Mouse (Mus musculus): ENCODE data around the gene Ten1.

Gene Ten1

DNA sequence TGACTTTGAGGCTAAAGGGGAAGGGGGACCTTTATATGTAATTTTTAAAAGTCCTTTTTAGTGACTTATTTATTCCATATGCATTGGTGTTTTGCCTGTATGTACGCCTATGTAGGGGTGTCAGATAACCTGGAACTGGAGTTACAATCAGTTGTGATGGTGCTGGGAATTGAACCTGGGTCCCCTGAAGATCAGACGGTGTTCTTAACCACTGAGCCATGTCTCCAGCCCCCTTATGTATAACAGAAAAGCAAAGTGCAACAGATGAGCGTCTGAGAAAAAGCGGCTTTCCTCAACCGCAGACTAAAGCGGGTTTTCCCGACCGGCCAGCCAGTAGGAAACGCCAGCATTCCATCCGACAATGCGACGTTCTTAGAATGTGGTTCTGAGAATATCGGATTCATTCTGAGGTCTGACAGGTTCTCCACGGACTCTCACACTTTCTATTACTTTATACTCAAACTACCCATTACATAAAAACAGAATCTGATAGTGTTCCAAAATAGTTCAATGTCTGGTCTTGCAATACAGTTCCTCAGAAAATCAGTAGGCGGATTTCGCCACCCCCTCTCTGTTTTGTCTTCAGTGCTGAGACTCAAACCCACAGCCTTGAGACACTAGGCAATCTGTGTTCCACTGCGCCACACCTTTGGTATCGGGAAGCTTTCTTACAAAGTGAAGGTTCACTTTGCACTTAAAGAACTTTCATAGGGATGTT, 1.6 kb upstream of the Ten1 start:
- DNase-seq (ENCODE audit: low read depth, low spot score): no peak

DNA sequence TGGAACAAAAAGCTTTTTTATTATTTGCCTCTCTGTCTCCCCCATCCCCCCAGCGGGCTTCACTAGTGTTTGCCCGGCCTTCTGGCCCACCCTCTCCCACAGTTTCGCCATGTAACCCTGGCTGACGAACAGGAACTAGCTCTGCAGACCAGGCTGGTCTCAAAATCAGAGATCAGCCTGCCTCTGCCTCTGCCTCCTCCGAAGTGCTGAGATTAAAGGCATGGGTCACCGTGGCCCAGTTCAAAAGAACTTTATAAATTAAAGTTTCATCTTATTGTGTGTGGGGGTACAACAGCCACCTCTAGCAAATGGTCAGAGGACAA, 1.1 kb upstream of the Ten1 start:
- no peak for DNase-seq (ENCODE audit: low read depth, low spot score)

GRCm38 (mm10) chr11:116198132-116198531, 523 bp upstream of the Ten1 start:
- no peak for DNase-seq (ENCODE audit: low read depth, low spot score)

- DNase-seq (ENCODE audit: low read depth, low spot score): no peak
These were observed 2.5 kb downstream of the Ten1 start for GRCm38 (mm10) chr11:116201151-116201550.

GRCm38 (mm10) chr11:116203150-116203549, 4.5 kb downstream of the Ten1 start:
- DNase-seq (ENCODE audit: low read depth, low spot score): no peak

DNA sequence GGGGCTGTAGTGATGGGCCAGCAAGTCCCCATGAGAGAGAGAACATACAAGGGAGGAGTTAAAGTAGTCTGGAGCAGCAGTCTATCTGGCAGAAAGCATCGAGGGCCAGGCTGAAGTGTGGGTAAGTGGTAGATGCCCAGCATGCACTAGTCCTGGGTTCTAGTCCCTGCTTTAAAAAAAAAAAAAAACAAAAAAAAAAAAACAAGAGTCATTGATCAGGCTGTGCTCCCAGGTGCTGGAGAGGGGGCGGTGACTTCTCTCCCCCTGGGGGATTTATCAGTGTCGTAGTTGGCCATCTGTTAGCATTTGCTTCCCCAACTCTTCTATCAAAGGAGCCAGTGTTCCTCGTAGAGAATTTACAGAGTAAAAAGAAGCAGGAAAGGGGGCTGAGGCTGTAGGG, 8.0 kb downstream of the Ten1 start:
- no peak for DNase-seq (ENCODE audit: low read depth, low spot score)

GRCm38 (mm10) chr11:116208660-116209059, 10.0 kb downstream of the Ten1 start:
- DNase-seq (ENCODE audit: low read depth, low spot score): no peak

GRCm38 (mm10) chr11:116209257-116209656, 10.6 kb downstream of the Ten1 start:
- DNase-seq (ENCODE audit: low read depth, low spot score): no peak

GRCm38 (mm10) chr11:116210696-116211095, 12.0 kb downstream of the Ten1 start:
- DNase-seq (ENCODE audit: low read depth, low spot score): no peak

DNA sequence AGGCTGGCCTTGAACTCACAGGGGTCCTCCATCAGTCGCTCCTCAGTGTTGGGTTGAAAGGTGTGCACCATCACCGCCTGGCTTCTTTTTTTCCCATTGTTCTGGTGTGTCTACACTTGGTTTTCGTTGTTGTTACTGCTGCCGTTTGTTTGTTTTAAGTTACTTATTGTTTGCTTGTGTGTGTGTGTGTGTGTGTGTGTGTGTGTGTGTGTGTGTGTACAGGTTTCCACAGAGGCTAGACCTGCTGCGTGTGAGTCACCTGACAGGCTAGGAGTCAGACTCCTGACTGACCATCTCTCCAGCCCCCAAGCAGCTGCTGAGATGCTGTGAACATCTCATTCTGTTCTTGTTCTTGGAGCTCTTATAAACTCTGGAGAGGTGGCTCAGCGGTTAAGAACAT, 14.2 kb downstream of the Ten1 start:
- DNase-seq (ENCODE audit: low read depth, low spot score): no peak

- DNase-seq (ENCODE audit: low read depth, low spot score): no peak
These were observed 15.3 kb downstream of the Ten1 start for GRCm38 (mm10) chr11:116213877-116214510.

DNA sequence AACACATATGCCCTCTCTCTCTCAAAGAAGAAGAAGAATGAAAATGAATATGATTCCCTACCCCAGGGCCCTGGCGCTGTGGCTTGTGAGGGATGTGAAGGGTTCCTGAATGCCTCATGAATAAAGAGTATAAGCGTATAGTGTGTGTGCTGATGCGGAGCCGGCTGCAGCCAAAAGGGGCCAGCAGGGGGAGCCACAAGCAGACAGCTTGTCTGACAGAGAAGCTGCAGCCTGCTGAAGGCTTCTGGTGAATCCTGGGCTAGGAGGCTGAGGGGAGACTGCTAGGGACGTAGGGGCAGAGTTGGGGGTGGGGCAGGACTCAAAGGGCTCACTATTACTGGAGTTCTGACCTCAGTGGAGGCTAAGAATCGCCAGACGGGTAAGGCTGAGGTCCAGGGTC, 16.5 kb downstream of the Ten1 start:
- no peak for DNase-seq (ENCODE audit: low read depth, low spot score)

DNA sequence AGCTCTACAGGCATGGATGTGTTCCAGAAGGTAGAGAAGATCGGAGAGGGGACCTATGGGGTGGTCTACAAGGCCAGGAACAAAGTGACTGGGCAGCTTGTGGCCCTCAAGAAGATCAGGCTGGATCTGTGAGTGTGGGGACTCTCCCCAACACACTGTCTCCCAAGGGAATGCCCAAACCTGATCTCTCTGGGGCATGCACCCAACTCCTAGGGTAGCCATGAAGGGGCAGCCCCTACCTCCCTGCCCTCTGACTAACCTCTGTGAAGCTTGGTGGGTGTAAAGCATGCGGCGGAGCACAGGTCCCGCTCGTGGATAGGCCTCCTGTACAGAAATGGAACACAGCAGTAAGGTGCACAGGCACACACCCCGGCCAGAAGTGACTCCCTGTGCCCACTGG, 17.3 kb downstream of the Ten1 start:
- DNase-seq (ENCODE audit: low read depth, low spot score): no peak

- DNase-seq (ENCODE audit: low read depth, low spot score): no peak
These were observed 17.9 kb downstream of the Ten1 start for GRCm38 (mm10) chr11:116216549-116216948.

- no peak for DNase-seq (ENCODE audit: low read depth, low spot score)
These were observed 19.6 kb downstream of the Ten1 start for GRCm38 (mm10) chr11:116218263-116218662.

- peak; percentile 93 for DNase-seq (ENCODE audit: low read depth, low spot score)
These were observed 20.2 kb downstream of the Ten1 start for GRCm38 (mm10) chr11:116218737-116219400.

DNA sequence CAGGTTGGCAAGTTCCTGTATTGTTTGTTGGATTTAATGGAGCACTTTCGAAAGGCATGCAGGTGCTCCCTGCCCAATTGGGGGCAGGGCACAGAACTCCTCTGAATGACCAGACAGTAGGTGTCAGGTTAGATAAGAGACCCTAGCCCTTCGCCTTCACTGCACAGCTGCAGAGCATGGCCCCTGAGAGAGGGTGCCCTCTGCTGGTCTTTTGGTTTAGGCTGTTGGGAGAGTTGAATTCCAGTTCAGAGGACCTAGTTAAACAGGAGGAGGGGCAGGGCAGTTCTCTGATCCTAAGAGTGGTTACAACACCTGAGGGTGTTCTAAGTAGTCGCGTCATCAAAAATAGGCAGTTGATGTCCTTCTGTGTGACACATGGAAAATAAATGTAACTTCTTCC, 21.2 kb downstream of the Ten1 start:
- peak; percentile 57 for DNase-seq (ENCODE audit: low read depth, low spot score)

DNA sequence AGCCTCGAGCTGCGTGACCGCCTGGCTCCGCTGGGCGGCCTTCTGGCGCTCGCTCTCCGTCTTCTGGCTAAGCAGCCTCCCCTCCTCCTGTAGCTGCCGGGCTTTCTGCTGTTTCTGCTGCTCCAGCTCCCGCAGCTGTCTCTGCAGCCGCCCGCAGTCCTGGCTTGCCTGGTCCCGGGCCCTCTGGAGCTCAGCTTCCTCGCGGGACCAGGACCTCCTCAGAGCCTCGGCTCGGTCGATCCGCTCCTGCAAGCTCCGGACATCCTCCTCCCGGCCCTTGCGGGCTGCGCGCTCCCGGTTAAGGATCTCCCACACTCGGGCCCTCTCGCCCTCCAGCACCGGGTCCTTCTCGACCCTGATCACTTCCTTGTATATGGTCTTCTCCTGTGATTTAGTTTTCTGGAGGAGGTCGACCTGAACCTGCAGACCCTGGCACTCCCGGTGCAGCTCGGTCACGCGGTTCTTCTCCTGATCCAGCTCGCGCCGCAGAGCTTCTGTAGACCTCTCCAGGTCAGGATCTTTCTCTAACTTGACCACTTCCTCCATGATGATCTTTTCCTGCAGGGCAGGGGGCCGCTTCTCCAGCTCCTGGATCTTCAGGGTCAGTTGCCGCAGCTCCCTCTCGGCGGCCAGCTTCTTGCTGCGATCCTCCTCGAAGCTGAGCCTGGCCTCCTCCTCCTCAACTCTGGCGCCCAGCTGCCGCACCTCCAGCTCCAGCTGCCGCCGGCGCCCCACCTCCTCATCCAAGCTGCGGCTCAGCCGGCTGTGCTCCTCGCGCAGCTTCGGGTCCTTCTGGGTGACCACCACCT, 23.5 kb downstream of the Ten1 start:
- DNase-seq (ENCODE audit: low read depth, low spot score): peak; percentile 43

DNA sequence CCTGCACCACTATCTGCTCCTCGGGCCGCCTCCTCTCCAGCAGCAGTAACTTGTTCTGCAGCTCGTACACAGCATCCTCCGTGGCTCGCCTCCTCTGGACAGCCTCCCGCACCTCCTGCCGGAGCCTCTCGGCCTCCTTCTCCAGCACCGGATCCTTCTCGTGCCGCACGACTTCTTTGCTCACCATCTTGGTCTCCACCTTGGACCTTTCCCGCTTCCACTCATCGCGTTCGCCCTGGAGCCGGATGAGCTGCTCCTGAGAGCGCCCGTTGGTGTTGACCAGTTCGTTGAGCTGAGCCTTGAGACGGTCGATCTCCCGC, 24.0 kb downstream of the Ten1 start:
- DNase-seq (ENCODE audit: low read depth, low spot score): no peak

- DNase-seq (ENCODE audit: low read depth, low spot score): peak; percentile 83
These were observed 27.8 kb downstream of the Ten1 start for GRCm38 (mm10) chr11:116226414-116226813.

- no peak for DNase-seq (ENCODE audit: low read depth, low spot score)
These were observed 30.0 kb downstream of the Ten1 start for GRCm38 (mm10) chr11:116228699-116229098.

DNA sequence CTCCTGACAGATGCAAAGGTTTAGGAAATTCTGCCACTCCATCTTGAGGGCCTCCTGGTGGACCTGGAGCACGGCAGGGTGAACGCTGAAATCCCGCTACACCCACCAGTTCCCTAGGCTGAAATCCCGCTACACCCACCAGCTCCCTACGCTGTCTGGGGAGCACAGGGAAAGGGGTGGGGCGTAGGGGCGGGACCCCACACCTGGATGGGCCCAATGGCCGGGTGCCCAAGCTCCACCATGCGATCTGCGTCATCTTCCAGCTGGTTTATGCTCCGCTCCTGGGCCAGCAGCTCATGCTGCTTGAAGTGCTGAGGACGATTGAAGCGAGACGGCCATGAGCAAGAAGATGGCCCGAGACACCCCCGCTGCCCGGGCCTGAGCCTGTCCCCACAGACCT, 33.8 kb downstream of the Ten1 start:
- DNase-seq (ENCODE audit: low read depth, low spot score): peak; percentile 65

Data from brain, adult 2 months (tissue).